Mouse (Mus musculus) left cerebral cortex, postnatal 14 days (tissue): ENCODE results near the gene Rarres2. TPM values are rescaled to one million over a fixed set of nuclear protein-coding genes. Genes with fewer than 3 reads are reported as not detected.

ENCODE experiments used
- DNase-seq, 2 experiments: peaks; one replicate each; pipeline ENCODE4 v3.0.0; 2021 to 2022; ENCODE audit warnings: low spot score in 2 of 2, mixed read lengths in 1 of 2
- intact Hi-C: fragments of 180-260 bp; cut with DNase I; formaldehyde crosslinking; loops from one replicate; pipeline ENCODE4 v1.15.1; 2025
- total RNA-seq, 2 experiments: library from RNA; stranded (reverse); gene quantifications; 2 replicates each; pipeline ENCODE4 v1.2.3; 2021

Gene Rarres2
- total RNA-seq, 2 experiments from 2014 or later: 10.3 to 10.9 TPM

- DNase-seq: no peak
- intact Hi-C loops: no loop called here
These were observed 16.7 kb upstream of the Rarres2 start, which contains the start of gene Gm45021 for GRCm38 (mm10) chr6:48589194-48589750. Gm45021 (plus strand) TSS chr6:48589610.

GRCm38 (mm10) chr6:48582037-48582436, 9.4 kb upstream of the Rarres2 start:
- DNase-seq: peak; percentile 68 to 73
- intact Hi-C loops: loop anchor here (2.0 kb wide), 1 partner anchor 61 kb away; no protein-coding TSS in a partner anchor

DNA sequence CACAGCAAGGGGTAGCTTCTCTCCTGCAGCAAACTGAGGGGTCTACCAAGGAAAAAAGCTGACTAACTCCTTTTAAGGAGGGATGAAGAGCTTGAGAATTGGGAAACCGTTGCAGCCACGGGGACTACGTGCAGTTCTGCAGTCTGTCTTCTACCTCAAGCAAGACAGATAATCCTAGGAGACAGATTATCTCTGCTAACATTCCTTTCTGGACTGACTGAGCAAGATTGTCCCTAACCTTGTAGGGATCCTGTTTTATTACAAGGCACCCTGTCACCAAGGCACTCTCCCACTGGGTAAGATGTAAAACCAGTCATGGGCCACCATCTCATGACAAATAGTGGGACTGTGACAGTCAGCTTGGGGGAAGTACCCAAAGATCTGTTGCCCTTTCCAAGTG, 8.7 kb upstream of the Rarres2 start:
- DNase-seq: no peak
- intact Hi-C loops: no loop called here

DNA sequence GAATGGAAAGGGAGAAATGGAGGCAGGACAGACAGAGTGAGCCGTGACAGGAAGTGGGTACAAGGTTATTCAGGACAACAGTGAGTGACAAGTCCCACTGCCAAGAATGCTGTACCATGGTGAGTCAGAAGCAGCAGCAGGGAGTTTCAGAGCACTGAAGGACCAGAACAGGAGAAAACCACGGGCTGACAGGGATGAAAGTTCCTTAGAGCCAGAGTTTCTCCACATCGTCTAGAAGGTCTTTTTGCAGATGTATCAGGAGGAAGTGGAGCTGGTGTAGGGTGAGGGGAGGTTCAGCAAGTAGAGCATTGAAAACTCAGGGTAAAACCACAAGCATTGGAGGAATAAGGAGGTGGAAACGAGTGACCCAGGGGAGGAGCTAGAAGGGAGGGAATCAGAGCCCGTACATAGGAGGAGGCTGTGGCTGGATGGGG, 6.6 kb upstream of the Rarres2 start:
- intact Hi-C loops: no loop called here
- DNase-seq: no peak

- intact Hi-C loops: no loop called here
These were observed 6.1 kb upstream of the Rarres2 start for GRCm38 (mm10) chr6:48578736-48579135.

DNA sequence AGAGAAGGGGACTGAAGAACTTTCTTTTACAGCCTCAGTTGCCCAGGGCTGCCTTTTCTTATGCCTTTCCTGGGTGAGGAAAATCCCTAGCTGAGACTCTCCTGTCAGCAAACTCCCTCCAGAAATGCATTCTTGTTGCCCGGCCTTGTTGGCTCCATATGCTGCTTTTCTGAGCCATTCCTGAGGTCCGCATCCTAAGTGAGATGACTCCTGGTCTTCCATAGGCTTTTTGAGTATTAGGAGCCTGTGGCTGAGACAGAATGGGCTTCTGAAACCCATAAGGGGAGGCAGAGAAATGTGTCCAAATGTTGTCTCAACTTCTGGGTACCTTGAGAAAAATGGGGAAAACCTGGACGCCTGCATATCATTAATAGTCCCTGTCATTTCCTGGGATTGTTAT, 1.4 kb upstream of the Rarres2 start:
- intact Hi-C loops: no loop called here
- DNase-seq: no peak

More at GRCm38 (mm10) chr6:48578736-48579135, 6.1 kb upstream of the Rarres2 start:
- DNase-seq: no peak

DNA sequence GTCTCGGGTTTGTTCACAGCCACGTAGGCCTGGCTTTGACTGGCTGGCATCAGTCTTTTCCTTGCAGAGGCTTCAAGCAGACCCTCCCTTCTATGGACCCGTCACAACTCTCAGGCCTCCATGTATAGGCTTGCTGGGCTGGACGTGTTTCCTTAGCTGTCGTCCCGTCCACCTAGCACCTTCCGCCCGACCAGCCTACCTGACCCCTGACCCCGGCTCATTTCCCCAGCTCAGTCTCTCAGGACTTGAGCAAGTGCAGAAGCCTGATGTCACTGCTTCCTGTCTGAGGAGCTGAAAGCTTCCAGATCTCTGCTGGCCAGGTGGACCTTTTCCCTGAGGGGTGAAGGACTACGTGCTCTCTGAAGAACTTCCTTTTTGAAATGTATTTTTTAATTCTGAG, 691 bp upstream of the Rarres2 start:
- intact Hi-C loops: no loop called here
- no peak for DNase-seq

DNA sequence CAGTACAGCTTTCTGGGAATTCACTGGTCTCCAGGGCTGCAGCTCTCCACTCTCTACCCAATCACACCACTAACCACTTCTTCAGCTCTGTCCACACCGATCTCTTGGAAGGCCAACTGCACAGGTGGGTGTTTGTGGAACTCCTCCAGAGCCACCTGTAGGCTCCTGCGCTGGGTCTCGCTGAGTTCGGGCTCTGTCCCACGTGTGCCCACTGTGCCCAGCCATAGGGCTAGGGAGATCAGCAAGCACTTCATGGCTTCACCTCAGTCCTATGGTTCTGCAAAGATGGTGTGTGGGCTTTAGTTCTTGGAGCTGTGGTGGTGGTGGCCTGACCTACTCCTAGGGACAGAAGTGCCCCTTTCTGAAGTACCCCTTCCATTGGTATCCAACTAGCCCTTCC, 575 bp downstream of the Rarres2 start:
- intact Hi-C loops: no loop called here
- no peak for DNase-seq

DNA sequence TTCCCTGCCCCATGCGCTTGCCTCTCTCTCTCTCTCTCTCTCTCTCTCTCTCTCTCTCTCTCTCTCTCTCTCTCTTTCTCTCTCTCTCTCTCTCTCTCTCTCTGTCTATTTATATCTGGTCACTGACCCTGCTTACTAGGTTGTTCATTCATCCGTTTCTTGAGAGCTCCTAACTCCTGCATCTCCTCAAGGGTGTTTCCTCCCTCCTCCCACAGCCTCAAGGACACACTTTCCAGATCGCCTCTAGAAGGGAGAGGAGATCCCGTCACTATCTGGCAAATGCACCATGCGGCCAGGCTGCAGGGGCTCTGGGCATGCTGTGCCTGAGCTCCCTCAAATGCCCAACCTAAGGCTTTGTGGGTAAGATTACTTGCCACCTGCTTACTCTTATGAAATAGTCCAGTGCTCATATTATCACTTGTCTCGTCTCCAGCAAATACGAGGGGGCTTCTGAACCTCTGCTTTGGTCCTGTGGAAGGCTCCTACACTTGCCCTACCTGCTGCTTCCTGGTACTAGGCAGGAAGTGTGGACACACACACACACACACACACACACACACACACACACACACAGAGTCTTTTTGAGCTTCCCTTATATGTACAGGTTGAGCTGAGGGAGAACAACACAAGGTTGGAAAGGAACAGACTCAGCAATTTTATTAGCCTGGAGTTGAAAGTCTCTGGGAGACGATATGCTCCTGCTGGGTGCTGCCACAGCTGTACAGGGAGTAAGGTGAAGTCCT, 3.4 kb downstream of the Rarres2 start:
- DNase-seq: no peak
- intact Hi-C loops: no loop called here

DNA sequence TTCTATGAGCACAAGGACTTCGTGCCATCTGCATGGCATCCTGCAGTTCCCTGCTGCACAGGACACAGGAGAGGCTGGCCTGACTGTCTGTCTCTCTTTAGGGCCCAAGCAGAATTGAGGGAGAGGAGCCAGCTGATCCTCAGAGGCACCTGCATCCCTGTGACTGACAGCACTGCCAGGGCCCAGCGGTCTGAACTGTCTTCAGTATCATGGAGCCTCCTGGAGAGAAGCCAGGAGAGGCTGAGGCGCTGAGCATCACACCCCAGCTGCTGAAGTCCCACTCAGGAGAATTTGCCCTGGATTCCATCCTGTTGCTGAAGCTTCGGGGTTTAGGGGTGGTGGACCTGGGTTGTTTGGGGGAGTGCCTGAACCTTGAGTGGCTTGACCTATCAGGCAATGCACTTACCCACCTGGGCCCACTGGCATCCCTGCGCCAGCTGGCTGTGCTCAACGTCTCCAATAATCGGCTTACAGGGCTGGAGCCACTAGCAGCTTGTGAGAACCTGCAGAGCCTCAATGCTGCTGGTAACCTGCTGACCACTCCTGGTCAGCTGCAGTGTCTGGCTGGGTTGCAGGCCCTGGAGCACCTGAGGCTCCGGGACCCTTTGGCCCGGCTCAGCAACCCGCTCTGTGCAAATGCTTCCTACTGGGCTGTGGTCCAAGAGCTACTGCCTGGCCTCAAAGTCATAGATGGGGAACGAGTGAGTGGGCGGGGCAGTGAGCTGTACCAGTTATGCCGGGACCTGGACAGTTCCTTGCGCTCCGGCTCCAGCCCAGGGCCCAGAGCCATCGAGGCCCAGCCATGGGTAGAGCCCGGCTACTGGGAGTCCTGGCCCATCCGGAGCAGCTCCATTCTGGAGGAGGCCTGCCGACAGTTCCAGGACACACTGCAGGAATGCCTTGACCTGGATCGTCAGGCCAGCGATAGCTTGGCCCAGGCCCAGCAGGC, 4.3 kb downstream of the Rarres2 start:
- DNase-seq: no peak
- intact Hi-C loops: no loop called here

DNA sequence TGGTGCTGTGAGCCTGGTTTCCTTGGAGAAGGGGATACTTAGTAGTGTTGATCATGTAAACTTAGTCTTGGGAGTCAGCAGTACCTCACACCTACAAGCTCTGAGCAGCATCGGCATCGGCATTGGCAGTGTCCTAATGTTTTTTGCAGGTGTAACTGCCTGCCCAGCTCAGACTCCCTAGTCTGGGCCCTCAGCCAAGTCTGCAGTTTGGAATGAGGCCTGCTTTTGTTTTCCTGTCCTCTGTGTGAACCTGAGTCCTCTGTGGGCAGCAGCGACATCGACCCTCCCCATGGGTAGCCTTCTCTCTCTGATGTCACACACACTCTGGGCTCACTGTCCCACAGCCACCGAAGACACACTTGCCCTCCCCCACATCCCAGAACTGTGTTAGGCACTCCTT, 6.3 kb downstream of the Rarres2 start:
- intact Hi-C loops: no loop called here
- no peak for DNase-seq

GRCm38 (mm10) chr6:48565693-48566310, 6.8 kb downstream of the Rarres2 start:
- intact Hi-C loops: no loop called here
- DNase-seq: no peak

GRCm38 (mm10) chr6:48555956-48556355, 16.6 kb downstream of the Rarres2 start:
- intact Hi-C loops: no loop called here
- no peak for DNase-seq

- intact Hi-C loops: no loop called here
- peak; percentile 72 to 81 for DNase-seq
These were observed 17.3 kb downstream of the Rarres2 start for GRCm38 (mm10) chr6:48555104-48555890.

GRCm38 (mm10) chr6:48554280-48555103, 18.1 kb downstream of the Rarres2 start, which contains the start of gene Lrrc61:
Lrrc61 (plus strand) TSS chr6:48554796.
- intact Hi-C loops: no loop called here
- DNase-seq: peak; percentile 97 to 99

DNA sequence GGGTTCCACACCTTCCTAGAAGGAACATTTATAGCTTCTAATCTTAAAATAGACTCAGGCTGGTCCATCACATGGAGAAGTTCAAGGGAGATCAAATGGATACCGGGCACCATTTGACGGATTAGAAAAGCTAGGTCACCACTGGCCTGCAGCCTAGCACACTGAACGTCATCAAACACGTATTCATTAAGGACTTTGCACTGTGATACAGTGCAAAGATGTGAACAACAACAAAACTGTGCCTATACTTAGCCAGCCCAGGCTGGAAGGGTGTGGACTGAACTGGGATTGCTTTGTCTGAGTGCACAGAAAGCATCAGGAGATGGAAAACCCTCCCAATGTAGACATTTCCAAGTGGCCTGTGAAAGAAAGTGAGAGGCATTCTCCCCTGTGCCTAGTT, 18.8 kb downstream of the Rarres2 start:
- intact Hi-C loops: no loop called here
- DNase-seq: no peak

DNA sequence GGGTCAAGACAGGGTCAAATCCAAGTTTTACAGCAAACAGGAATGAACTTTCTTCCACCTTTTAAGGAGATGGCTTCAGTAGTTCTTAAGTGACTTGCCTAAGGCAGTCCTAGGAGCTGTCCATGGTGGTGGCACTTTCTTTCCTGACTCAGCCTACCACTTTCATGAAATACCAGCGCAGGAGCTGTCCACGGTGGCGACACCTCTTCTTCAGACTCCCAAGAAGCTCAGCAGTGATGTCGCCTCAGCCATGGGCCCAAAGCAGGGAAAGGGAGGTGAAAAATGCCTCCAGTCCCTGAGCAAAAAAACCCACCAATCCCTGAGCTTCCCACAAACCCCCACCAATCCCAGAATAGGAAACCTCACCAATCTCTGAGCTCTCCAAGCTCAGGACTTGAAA, 19.7 kb downstream of the Rarres2 start:
- intact Hi-C loops: no loop called here
- no peak for DNase-seq

GRCm38 (mm10) chr6:48548314-48548713, 24.3 kb downstream of the Rarres2 start:
- intact Hi-C loops: loop anchor here (10.0 kb wide), 1 partner anchor 96 kb away; the partner anchor contains the start of gene Gimap8
- no peak for DNase-seq
